ENCODE assay signal across 8 mouse cellular contexts in genomic region chr1:151343571-151344282, GRCm38 (mm10). TPM values are rescaled to one million over a fixed set of nuclear protein-coding genes. Genes with fewer than 3 reads are reported as not detected.
A peak's percentile ranks its signal among the peaks of the same experiment; 100 is the strongest.
DNase-seq lines count a peak whose midpoint lies in the region; ATAC-seq and TF ChIP-seq lines count a peak whose summit lies in the region.

No protein-coding gene starts in this region.

- peak; percentile 5; the same call in 1 of the 2 replicates for TF ChIP-seq CTCF in left cerebral cortex, adult 2 months (IDR thresholded peaks at IDR 0.05)

- peak overlapping the region; percentile 98 for H3K4me3 ChIP-seq in left cerebral cortex, adult 2 months
- peak overlapping the region; percentile 99 for H3K4me3 ChIP-seq in heart, embryonic 16.5 days (ENCODE audit: low read length)
- H3K4me3 ChIP-seq in limb, embryonic 10.5 days: peak overlapping the region; percentile 99
- peak overlapping the region; percentile 90 for H3K4me3 ChIP-seq in midbrain, embryonic 14.5 days (replicated peaks; ENCODE audit: low read depth, low read length)

- H3K4me1 ChIP-seq in heart, embryonic 16.5 days (ENCODE audit: control insufficient read depth, insufficient read depth, low read length): peaks cover 53% of the 10 kb centered on the region
- H3K4me1 ChIP-seq in limb, embryonic 10.5 days: peaks cover 30% of the 10 kb centered on the region
- H3K4me1 ChIP-seq in midbrain, embryonic 14.5 days (ENCODE audit: control insufficient read depth, insufficient read depth, low read length): peaks cover 30% of the 10 kb centered on the region

- peak overlapping the region; percentile 86 for H3K9ac ChIP-seq in heart, embryonic 16.5 days (ENCODE audit: low read length)
- H3K9ac ChIP-seq in midbrain, embryonic 14.5 days (replicated peaks; ENCODE audit: low read length): peak overlapping the region; percentile 95

- no peaks in the 10 kb centered on the region for H3K36me3 ChIP-seq in heart, embryonic 16.5 days (ENCODE audit: control insufficient read depth, insufficient read depth)
- peaks cover 2% of the 10 kb centered on the region; the same call in 1 of the 2 replicates for H3K36me3 ChIP-seq in limb, embryonic 10.5 days
- H3K36me3 ChIP-seq in midbrain, embryonic 14.5 days (ENCODE audit: control insufficient read depth, insufficient read depth, low read length): no peaks in the 10 kb centered on the region

- no peak for DNase-seq in left cerebral cortex, adult 2 months (ENCODE audit: extremely low spot score in 1 of 2, low spot score in 2 of 2)
- no peak for DNase-seq in left cerebral cortex, adult 11 months (ENCODE audit: low spot score)
- peak; percentile 62 for DNase-seq in cerebellum, adult 9-11 months
- DNase-seq in limb, embryonic 10.5 days (ENCODE audit: low spot score): no peak
- peak; percentile 30 for DNase-seq in midbrain, embryonic 14.5 days
- peak; percentile 51 for DNase-seq in thymus, postnatal 14 days
- DNase-seq in layer of hippocampus, postnatal 25 days (ENCODE audit: extremely low spot score in 1 of 2, low spot score in 1 of 2): no peak

- H3K9me3 ChIP-seq in heart, embryonic 16.5 days (replicated peaks; ENCODE audit: control insufficient read depth, low read length): no peaks in the 10 kb centered on the region
- H3K9me3 ChIP-seq in limb, embryonic 10.5 days (replicated peaks): no peaks in the 10 kb centered on the region
- no peaks in the 10 kb centered on the region for H3K9me3 ChIP-seq in midbrain, embryonic 14.5 days (ENCODE audit: control insufficient read depth, low read length)

- peak overlapping the region; percentile 71 for H3K4me2 ChIP-seq in heart, embryonic 16.5 days (ENCODE audit: low read depth, low read length)
- H3K4me2 ChIP-seq in midbrain, embryonic 14.5 days (ENCODE audit: low read length): peak overlapping the region; percentile 66

- intact Hi-C loops in left cerebral cortex, adult 2 months (cut with DNase I): loop anchor here (2.0 kb wide), 3 partner anchors 41 to 265 kb away; no protein-coding TSS in a partner anchor

- ATAC-seq in heart, embryonic 16.5 days (replicated peaks; ENCODE audit: extremely low read depth, insufficient read depth, low FRiP score): peak; percentile 8; the same call in 1 of the 2 replicates
- ATAC-seq in midbrain, embryonic 14.5 days (ENCODE audit: low FRiP score, low TSS enrichment): no peak; the same call in 1 of the 2 replicates

- H3K27ac ChIP-seq in left cerebral cortex, adult 2 months: peak overlapping the region; percentile 81
- peak overlapping the region; percentile 96 for H3K27ac ChIP-seq in heart, embryonic 16.5 days (ENCODE audit: low read length)
- peak overlapping the region; percentile 99 for H3K27ac ChIP-seq in limb, embryonic 10.5 days
- peak overlapping the region; percentile 97 for H3K27ac ChIP-seq in midbrain, embryonic 14.5 days (replicated peaks; ENCODE audit: low read depth, low read length)

- under 1% methylated on average over 17 of the region's 17 CpGs for WGBS in heart, embryonic 16.5 days
- WGBS in limb, embryonic 10.5 days: under 1% methylated on average over 17 of the region's 17 CpGs
- WGBS in midbrain, embryonic 14.5 days: under 1% methylated on average over 17 of the region's 17 CpGs

- no peaks in the 10 kb centered on the region for H3K27me3 ChIP-seq in heart, embryonic 16.5 days (ENCODE audit: control insufficient read depth, insufficient read depth, low read length)
- H3K27me3 ChIP-seq in limb, embryonic 10.5 days (ENCODE audit: low read depth, poor library complexity, severe bottlenecking): no peaks in the 10 kb centered on the region
- H3K27me3 ChIP-seq in midbrain, embryonic 14.5 days (ENCODE audit: control insufficient read depth, insufficient read depth, low read length): no peaks in the 10 kb centered on the region

RNA-seq across cellular contexts. Expression of gene Ivns1abp, which starts 0.6 kb away (rescaled TPM):
- total RNA-seq in left cerebral cortex, adult 2 months (2021): 100 to 1,000 TPM; 126 to 131 TPM
- polyA plus RNA-seq in heart, embryonic 16.5 days (2015; fragmentation: Nextera tagmentation; extraction: Ambion mirVana): 360 and 367 TPM in 2 replicates
- polyA plus RNA-seq in limb, embryonic 10.5 days (2016; fragmentation: Nextera tagmentation; extraction: Ambion mirVana): 343 and 366 TPM in 2 replicates
- polyA plus RNA-seq in midbrain, embryonic 14.5 days (2014; fragmentation: Nextera tagmentation; extraction: Ambion mirVana): 182 and 297 TPM in 2 replicates
- 10 to 100 TPM; 86.8 to 99.2 TPM for total RNA-seq in layer of hippocampus, postnatal 25 days (2021)

Comparison
In these comparisons a context has a peak if more than half of its experiments do, and no peak if none do; other contexts are left out.
1. DNase-seq: peak in cerebellum, adult 9-11 months (single experiment), midbrain, embryonic 14.5 days (single experiment) and thymus, postnatal 14 days (single experiment); none in left cerebral cortex, adult 2 months (0 of 2), left cerebral cortex, adult 11 months (single experiment), limb, embryonic 10.5 days (single experiment) and layer of hippocampus, postnatal 25 days (0 of 2).
2. Peak in every context shown above with its lines, with median percentiles within 50 percentile points of each other: H3K27ac ChIP-seq and H3K4me3 ChIP-seq.